Mouse (Mus musculus) intestine, embryonic 15.5 days (tissue): ENCODE measurements around the gene Dph2. TPM values are rescaled to one million over a fixed set of nuclear protein-coding genes. Genes with fewer than 3 reads are reported as not detected.

Source experiments
- ATAC-seq: fragments of 200-750 bp; cut with Nextera tagmentation; 2 replicates; pipeline ENCODE4 v1.8.0; 2017; ENCODE audit warnings: moderate TSS enrichment, moderate library complexity
- H3K27ac ChIP-seq: fragments of 300-500 bp; sonication (generic); 2 replicates; pipeline ENCODE4 v1.5.1; 2015; ENCODE audit warnings: mild to moderate bottlenecking, inconsistent platforms
- H3K27me3 ChIP-seq: fragments of 300-500 bp; sonication (generic); replicated peaks from 2 replicates; pipeline ENCODE4 v1.6.1; 2015; ENCODE audit warnings: inconsistent platforms
- H3K36me3 ChIP-seq: fragments of 300-500 bp; sonication (generic); 2 replicates; pipeline ENCODE4 v1.6.1; 2015; ENCODE audit warnings: inconsistent platforms
- H3K4me1 ChIP-seq: fragments of 300-500 bp; sonication (generic); replicated peaks from 2 replicates; pipeline ENCODE4 v1.6.1; 2015; ENCODE audit warnings: inconsistent platforms
- H3K4me2 ChIP-seq: fragments of 300-500 bp; sonication (generic); replicated peaks from 2 replicates; pipeline ENCODE4 v1.6.1; 2015; ENCODE audit warnings: mild to moderate bottlenecking, inconsistent platforms
- H3K4me3 ChIP-seq: fragments of 300-500 bp; sonication (generic); replicated peaks from 2 replicates; pipeline ENCODE4 v1.5.1; 2015; ENCODE audit warnings: inconsistent platforms
- H3K9ac ChIP-seq: fragments of 300-500 bp; sonication (generic); 2 replicates; pipeline ENCODE4 v1.6.1; 2015; ENCODE audit warnings: inconsistent platforms
- H3K9me3 ChIP-seq: fragments of 300-500 bp; sonication (generic); 2 replicates; pipeline ENCODE4 v1.6.1; 2016; ENCODE audit warnings: inconsistent platforms
- WGBS: fragments of 180-500 bp; shearing (Covaris S2); methylation state at CpG from one replicate; pipeline ENCODE4 v1.1.7; 2015; 5-methylcytosine and 5-hydroxymethylcytosine counted together
- polyA plus RNA-seq: library from polyadenylated mRNA; unstranded; fragments of >200 nt; fragmentation: Nextera tagmentation; extraction: Ambion mirVana; gene quantifications from 2 replicates; pipeline ENCODE4 v1.2.1, GENCODE M21; 2015

The Dph2 gene
- polyA plus RNA-seq, 1 experiment from 2014 or later: 17.1 TPM

- Histone ChIP-seq H3K27ac (no peak overlapping the region), H3K9me3 (no peaks in the 10 kb centered on the region), H3K4me1 (peaks cover 5% of the 10 kb centered on the region; the same call in 1 of the 2 replicates), H3K4me3 (no peak overlapping the region), H3K27me3 (no peaks in the 10 kb centered on the region), H3K9ac (no peak overlapping the region), H3K36me3 (peaks cover 31% of the 10 kb centered on the region), H3K4me2 (no peak overlapping the region)
- 86% methylated on average over 3 of the region's 3 CpGs for WGBS
- no peak for ATAC-seq
Measured at GRCm38 (mm10) chr4:117906196-117906595, 14.4 kb upstream of the Dph2 start.

- no peak overlapping the region for H3K27ac ChIP-seq
- H3K9me3 ChIP-seq: no peaks in the 10 kb centered on the region
- H3K36me3 ChIP-seq: peaks cover 39% of the 10 kb centered on the region
- H3K27me3 ChIP-seq: no peaks in the 10 kb centered on the region
- no peak for ATAC-seq
- no peak overlapping the region for H3K9ac ChIP-seq
- H3K4me2 ChIP-seq: no peak overlapping the region
- WGBS: 87% methylated on average over 8 of the region's 8 CpGs
- H3K4me3 ChIP-seq: no peak overlapping the region
- H3K4me1 ChIP-seq: peaks cover 5% of the 10 kb centered on the region; the same call in 1 of the 2 replicates
Measured at GRCm38 (mm10) chr4:117904761-117905160, 12.9 kb upstream of the Dph2 start.

- Histone ChIP-seq H3K9ac (no peak overlapping the region), H3K27ac (no peak overlapping the region), H3K36me3 (peaks cover 44% of the 10 kb centered on the region), H3K4me1 (peaks cover 2% of the 10 kb centered on the region; the same call in 1 of the 2 replicates), H3K27me3 (no peaks in the 10 kb centered on the region), H3K9me3 (no peaks in the 10 kb centered on the region), H3K4me3 (no peak overlapping the region), H3K4me2 (no peak overlapping the region)
- no peak for ATAC-seq
- 86% methylated on average over 10 of the region's 10 CpGs for WGBS
Measured at GRCm38 (mm10) chr4:117904094-117904493, 12.3 kb upstream of the Dph2 start.

DNA sequence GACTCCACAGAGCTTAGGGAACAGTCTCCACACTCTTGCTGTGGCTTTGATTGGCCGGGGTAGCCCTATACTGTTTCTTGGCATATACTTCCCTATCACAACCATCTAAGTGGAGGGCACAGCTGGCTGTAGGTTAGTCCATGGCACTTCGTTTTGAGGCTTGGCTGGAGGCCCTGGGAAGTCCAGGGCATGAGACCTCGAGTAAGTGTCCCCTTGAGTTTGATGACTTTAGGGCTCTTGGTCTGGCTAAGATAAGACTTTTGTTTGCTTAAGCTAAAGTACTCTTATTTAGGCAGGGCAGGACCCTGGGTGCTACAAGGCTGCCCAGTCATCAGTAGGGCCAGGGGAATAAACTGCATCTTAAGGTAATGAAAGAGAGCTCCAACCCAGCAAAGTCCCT is 6.3 kb upstream of the Dph2 start:
- 67% methylated on average over 3 of the region's 3 CpGs for WGBS
- Histone ChIP-seq H3K4me3 (no peak overlapping the region), H3K27me3 (no peaks in the 10 kb centered on the region), H3K27ac (no peak overlapping the region), H3K4me1 (no peaks in the 10 kb centered on the region), H3K36me3 (peaks cover 51% of the 10 kb centered on the region), H3K9me3 (no peaks in the 10 kb centered on the region), H3K4me2 (no peak overlapping the region), H3K9ac (no peak overlapping the region)
- ATAC-seq: no peak

GRCm38 (mm10) chr4:117896031-117896430 is 4.2 kb upstream of the Dph2 start:
- Histone ChIP-seq H3K9me3 (no peaks in the 10 kb centered on the region), H3K36me3 (peaks cover 43% of the 10 kb centered on the region), H3K4me3 (no peak overlapping the region), H3K27me3 (no peaks in the 10 kb centered on the region), H3K4me2 (no peak overlapping the region), H3K9ac (no peak overlapping the region), H3K4me1 (peaks cover 8% of the 10 kb centered on the region), H3K27ac (no peak overlapping the region)
- ATAC-seq: no peak
- 87% methylated on average over 6 of the region's 6 CpGs for WGBS

DNA sequence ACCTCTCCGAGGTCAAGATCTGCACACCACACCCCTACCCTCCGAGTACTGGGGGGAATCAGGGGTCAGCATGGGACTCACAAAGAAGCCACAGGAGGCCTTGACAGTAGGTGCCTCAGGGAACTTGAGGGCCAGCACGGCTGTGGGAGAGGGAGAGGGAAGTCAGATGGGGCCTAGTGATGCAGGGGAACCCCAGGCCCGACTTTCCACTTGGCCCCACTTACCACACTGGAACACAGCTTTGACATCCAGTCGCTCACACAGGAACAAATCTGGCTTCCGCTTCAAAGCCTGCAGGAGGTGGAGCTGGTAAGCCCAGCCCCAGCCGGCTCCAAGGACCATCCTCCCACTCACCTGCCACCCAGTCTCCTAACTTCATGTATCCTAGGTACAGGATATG is 3.5 kb upstream of the Dph2 start:
- peaks cover 12% of the 10 kb centered on the region for H3K4me1 ChIP-seq
- H3K36me3 ChIP-seq: peaks cover 42% of the 10 kb centered on the region
- no peak for ATAC-seq
- H3K27me3 ChIP-seq: no peaks in the 10 kb centered on the region
- H3K4me2 ChIP-seq: no peak overlapping the region
- WGBS: 82% methylated on average over 7 of the region's 7 CpGs
- no peak overlapping the region for H3K4me3 ChIP-seq
- H3K27ac ChIP-seq: no peak overlapping the region
- H3K9ac ChIP-seq: no peak overlapping the region
- no peaks in the 10 kb centered on the region for H3K9me3 ChIP-seq

- Histone ChIP-seq H3K36me3 (peaks cover 42% of the 10 kb centered on the region), H3K27ac (no peak overlapping the region), H3K4me3 (no peak overlapping the region), H3K9me3 (no peaks in the 10 kb centered on the region), H3K9ac (no peak overlapping the region), H3K4me2 (no peak overlapping the region), H3K4me1 (peaks cover 12% of the 10 kb centered on the region), H3K27me3 (no peaks in the 10 kb centered on the region)
- ATAC-seq: no peak
- 86% methylated on average over 8 of the region's 8 CpGs for WGBS
Measured at GRCm38 (mm10) chr4:117894601-117895000, 2.8 kb upstream of the Dph2 start.

- no peak overlapping the region for H3K4me2 ChIP-seq
- H3K9me3 ChIP-seq: no peaks in the 10 kb centered on the region
- ATAC-seq: no peak
- no peak overlapping the region for H3K27ac ChIP-seq
- H3K9ac ChIP-seq: no peak overlapping the region
- H3K27me3 ChIP-seq: no peaks in the 10 kb centered on the region
- H3K4me1 ChIP-seq: peaks cover 12% of the 10 kb centered on the region
- 20% methylated on average over 9 of the region's 9 CpGs for WGBS
- no peak overlapping the region for H3K4me3 ChIP-seq
- peaks cover 32% of the 10 kb centered on the region for H3K36me3 ChIP-seq
Measured at GRCm38 (mm10) chr4:117893376-117893775, 1.5 kb upstream of the Dph2 start.

DNA sequence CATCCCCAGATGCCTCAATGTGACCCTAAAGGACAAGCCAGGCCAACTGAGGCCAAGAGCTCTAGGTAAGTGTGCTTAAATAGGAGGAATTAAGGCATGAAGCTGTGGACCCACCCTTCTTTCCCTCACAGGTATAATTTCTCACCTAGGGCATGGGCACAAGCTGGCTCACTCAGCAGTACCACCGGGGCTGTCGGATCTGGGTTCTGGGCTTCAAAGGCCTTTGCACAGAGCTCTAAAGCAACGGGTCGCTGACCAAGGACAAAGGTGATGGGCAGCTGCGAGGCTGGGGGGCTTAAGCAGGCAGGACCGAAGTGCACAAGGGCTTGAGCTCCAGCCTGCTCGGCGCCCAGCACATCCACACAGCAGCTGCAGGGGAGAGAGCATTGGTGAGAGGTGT is 1.1 kb downstream of the Dph2 start:
- H3K27me3 ChIP-seq: no peaks in the 10 kb centered on the region
- peak overlapping the region; percentile 73 for H3K4me2 ChIP-seq
- 93% methylated on average over 8 of the region's 8 CpGs for WGBS
- no peak overlapping the region for H3K27ac ChIP-seq
- 0 out of 2 replicates have a peak overlapping the region, but pooled peaks have one; percentile 55 for H3K9ac ChIP-seq
- H3K4me3 ChIP-seq: peak overlapping the region; percentile 71; the same call in 1 of the 2 replicates
- ATAC-seq: no peak
- H3K4me1 ChIP-seq: peaks cover 23% of the 10 kb centered on the region
- peaks cover 21% of the 10 kb centered on the region for H3K36me3 ChIP-seq
- H3K9me3 ChIP-seq: no peaks in the 10 kb centered on the region

GRCm38 (mm10) chr4:117890031-117890430 is 1.8 kb downstream of the Dph2 start:
- WGBS: 93% methylated on average over 14 of the region's 14 CpGs
- no peak for ATAC-seq

DNA sequence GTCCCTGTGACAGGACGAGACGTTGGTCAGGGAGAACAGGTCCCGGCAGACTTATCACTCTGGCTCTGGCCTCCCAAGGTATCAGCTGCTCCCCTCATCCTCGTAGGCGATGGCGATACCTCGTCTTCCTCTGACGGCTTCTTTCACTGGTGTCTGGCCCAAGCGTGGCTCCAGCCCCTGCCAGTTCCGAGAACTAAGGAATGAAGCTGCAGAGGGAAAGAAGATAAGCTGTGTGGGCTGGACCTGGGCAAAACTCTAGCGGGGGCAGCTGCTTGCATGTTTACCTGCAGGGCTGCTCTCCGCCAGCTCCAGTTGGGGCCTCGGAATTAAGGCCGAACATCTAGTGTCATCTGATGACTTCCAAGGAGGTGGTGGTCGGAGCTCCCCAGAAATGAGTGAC is 2.4 kb downstream of the Dph2 start:
- Histone ChIP-seq H3K9ac (no peak overlapping the region), H3K4me1 (peaks cover 23% of the 10 kb centered on the region), H3K4me3 (no peak overlapping the region), H3K36me3 (peaks cover 24% of the 10 kb centered on the region), H3K4me2 (no peak overlapping the region), H3K27me3 (no peaks in the 10 kb centered on the region), H3K27ac (no peak overlapping the region), H3K9me3 (no peaks in the 10 kb centered on the region)
- WGBS: 91% methylated on average over 15 of the region's 15 CpGs
- no peak for ATAC-seq

More at GRCm38 (mm10) chr4:117890031-117890430, 1.8 kb downstream of the Dph2 start:
- Histone ChIP-seq H3K27ac (no peak overlapping the region), H3K4me3 (no peak overlapping the region), H3K9ac (no peak overlapping the region), H3K27me3 (no peaks in the 10 kb centered on the region), H3K4me2 (no peak overlapping the region), H3K9me3 (no peaks in the 10 kb centered on the region), H3K36me3 (peaks cover 24% of the 10 kb centered on the region), H3K4me1 (peaks cover 23% of the 10 kb centered on the region)

DNA sequence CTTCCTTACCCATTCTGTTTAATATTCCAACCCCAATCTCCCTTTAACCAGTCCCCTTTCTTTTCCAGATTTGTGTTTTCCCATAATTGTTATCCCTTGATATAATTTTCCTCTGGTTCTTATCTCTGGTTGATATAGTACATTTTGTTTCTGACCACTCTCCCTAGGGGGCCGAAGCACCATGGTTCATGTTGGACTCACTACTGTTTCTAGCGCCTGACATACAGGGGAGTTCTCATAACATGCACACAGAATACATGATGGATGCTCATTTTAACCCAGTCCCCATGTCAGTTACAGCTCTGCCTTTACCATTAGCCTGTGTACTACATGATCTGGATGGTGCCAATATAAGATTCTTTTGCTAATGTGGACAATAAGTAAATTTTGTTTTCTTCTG is 3.9 kb downstream of the Dph2 start:
- ATAC-seq: no peak
- peaks cover 33% of the 10 kb centered on the region for H3K4me1 ChIP-seq
- H3K36me3 ChIP-seq: peaks cover 17% of the 10 kb centered on the region
- WGBS: 78% methylated on average over 2 of the region's 2 CpGs
- H3K4me2 ChIP-seq: peak overlapping the region; percentile 89
- H3K9ac ChIP-seq: no peak overlapping the region
- peak overlapping the region; percentile 95; the same call in 1 of the 2 replicates for H3K4me3 ChIP-seq
- no peak overlapping the region for H3K27ac ChIP-seq
- H3K27me3 ChIP-seq: no peaks in the 10 kb centered on the region
- H3K9me3 ChIP-seq: no peaks in the 10 kb centered on the region

- Histone ChIP-seq H3K36me3 (peaks cover 17% of the 10 kb centered on the region), H3K9me3 (no peaks in the 10 kb centered on the region), H3K4me3 (peak within 1 kb of the TSS; percentile 95), H3K27me3 (no peaks in the 10 kb centered on the region), H3K4me2 (peak within 1 kb of the TSS; percentile 89), H3K27ac (peak within 1 kb of the TSS; percentile 56), H3K9ac (peak within 1 kb of the TSS; percentile 91), H3K4me1 (peaks cover 33% of the 10 kb centered on the region)
- under 1% methylated on average over 37 of the region's 37 CpGs for WGBS
- ATAC-seq: peak; percentile 90
Measured at GRCm38 (mm10) chr4:117887133-117887532, 4.7 kb downstream of the Dph2 start, which contains the start of gene Atp6v0b. Atp6v0b (minus strand) TSS chr4:117887333.
